Mouse (Mus musculus) erythroblast, embryonic 14.5 days (primary cell): ENCODE measurements around the gene Map4k4.

ENCODE experiments used
- GATA1 ChIP-seq: IDR thresholded peaks from 2 replicates; pipeline ENCODE4 v1.6.1; 2012; ENCODE audit warnings: low read length, inconsistent platforms, mixed read lengths
- TAL1 ChIP-seq: IDR thresholded peaks from 3 replicates; pipeline ENCODE4 v1.6.1; 2012; ENCODE audit warnings: low read length, inconsistent platforms, mixed read lengths

DNA sequence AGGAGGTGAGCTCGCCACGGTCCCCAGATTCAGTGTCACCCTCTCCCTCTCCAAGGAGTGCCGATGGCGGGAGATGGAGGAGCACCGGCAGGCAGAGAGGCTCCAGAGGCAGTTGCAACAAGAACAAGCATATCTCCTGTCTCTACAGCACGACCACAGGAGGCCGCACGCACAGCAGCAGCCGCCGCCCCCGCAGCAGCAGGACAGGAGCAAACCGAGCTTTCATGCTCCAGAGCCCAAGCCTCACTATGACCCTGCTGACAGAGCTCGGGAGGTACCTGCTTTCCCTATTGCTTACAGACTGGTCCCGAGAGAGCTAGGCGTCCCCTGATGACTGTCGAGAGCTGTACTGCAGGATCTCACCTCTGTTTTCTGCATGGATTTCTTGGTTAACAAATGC, 99.8 kb downstream of the Map4k4 start:
- TF ChIP-seq GATA1 (no peak), TAL1 (no peak)
